Mouse (Mus musculus) lung, adult 2 months (tissue): Measurements from ENCODE around the gene Mylk2. TPM values are rescaled to one million over a fixed set of nuclear protein-coding genes. Genes with fewer than 3 reads are reported as not detected.

Source experiments
- DNase-seq: peaks from one replicate; pipeline ENCODE4 v3.0.0; 2022
- H3K4me1 ChIP-seq: fragments of 200-500 bp; 2 replicates; pipeline ENCODE4 v1.6.1; 2011; ENCODE audit warnings: low read length; ENCODE audit not compliant: control insufficient read depth, insufficient read depth
- H3K4me3 ChIP-seq: fragments of 200-500 bp; replicated peaks from 2 replicates; pipeline ENCODE3; 2011; ENCODE audit warnings: low read depth, mild to moderate bottlenecking, control low read depth, low read length; ENCODE audit errors: extremely low read depth
- CTCF ChIP-seq: fragments of 200-500 bp; IDR thresholded peaks from 2 replicates; pipeline ENCODE4 v1.5.1; 2011; ENCODE audit warnings: mild to moderate bottlenecking, low read length, control low read depth; ENCODE audit not compliant: insufficient read depth
- POLR2A ChIP-seq: fragments of 200-500 bp; IDR thresholded peaks from 2 replicates; pipeline ENCODE4 v1.6.1; 2011; ENCODE audit warnings: low read depth, mild to moderate bottlenecking, control low read depth, low read length, borderline replicate concordance; ENCODE audit errors: extremely low read depth
- WGBS: fragments of 180-500 bp; shearing (Covaris S2); methylation state at CpG from one replicate; pipeline ENCODE4 v1.1.7; 2018; 5-methylcytosine and 5-hydroxymethylcytosine counted together
- polyA plus RNA-seq: library from polyadenylated mRNA; depleted of rRNA; stranded (reverse); fragments of >200 nt; gene quantifications from 2 replicates; pipeline ENCODE4 v1.2.3, GENCODE M21; 2012

Gene Mylk2
- polyA plus RNA-seq, 1 experiment = 3.9 TPM

- WGBS = 44% methylated on average over 11 of the region's 11 CpGs
- TF ChIP-seq CTCF (no peak), POLR2A (no peak)
- no peaks in the 10 kb centered on the region for H3K4me1 ChIP-seq
- DNase-seq = no peak
- H3K4me3 ChIP-seq = no peak overlapping the region
Measured at GRCm38 (mm10) chr2:152925189-152925872, 14.2 kb downstream of the Mylk2 start.

- DNase-seq = no peak
- Histone ChIP-seq H3K4me3 (no peak overlapping the region), H3K4me1 (no peaks in the 10 kb centered on the region)
- no peak for TF ChIP-seq POLR2A
- no peak for TF ChIP-seq CTCF
- 66% methylated on average over 9 of the region's 9 CpGs for WGBS
Measured at GRCm38 (mm10) chr2:152926896-152927295, 15.7 kb downstream of the Mylk2 start.

GRCm38 (mm10) chr2:152927371-152927770 lies 16.2 kb downstream of the Mylk2 start:
- Histone ChIP-seq H3K4me3 (no peak overlapping the region), H3K4me1 (no peaks in the 10 kb centered on the region)
- DNase-seq = no peak
- no peak for TF ChIP-seq CTCF
- no peak for TF ChIP-seq POLR2A
- WGBS = 45% methylated on average over 5 of the region's 5 CpGs

- no peaks in the 10 kb centered on the region for H3K4me1 ChIP-seq
- 49% methylated on average over 14 of the region's 14 CpGs for WGBS
- no peak for DNase-seq
Measured at GRCm38 (mm10) chr2:152928219-152928987, 17.3 kb downstream of the Mylk2 start.

GRCm38 (mm10) chr2:152928988-152929370 lies 17.8 kb downstream of the Mylk2 start:
- no peak overlapping the region for H3K4me3 ChIP-seq
- TF ChIP-seq CTCF (no peak), POLR2A (no peak)
- no peaks in the 10 kb centered on the region for H3K4me1 ChIP-seq
- WGBS = 66% methylated on average over 3 of the region's 3 CpGs
- DNase-seq = no peak

More at GRCm38 (mm10) chr2:152928219-152928987, 17.3 kb downstream of the Mylk2 start:
- TF ChIP-seq CTCF (no peak), POLR2A (no peak)
- H3K4me3 ChIP-seq = no peak overlapping the region

GRCm38 (mm10) chr2:152930276-152930675 lies 19.1 kb downstream of the Mylk2 start:
- no peak for DNase-seq
- TF ChIP-seq CTCF (no peak), POLR2A (no peak)
- 33% methylated on average over 2 of the region's 2 CpGs for WGBS
- H3K4me3 ChIP-seq = no peak overlapping the region
- no peaks in the 10 kb centered on the region for H3K4me1 ChIP-seq

GRCm38 (mm10) chr2:152931456-152932160 lies 20.5 kb downstream of the Mylk2 start:
- TF ChIP-seq CTCF (no peak), POLR2A (no peak)
- DNase-seq = no peak
- H3K4me1 ChIP-seq = no peaks in the 10 kb centered on the region
- peak overlapping the region; percentile 19 for H3K4me3 ChIP-seq
- 64% methylated on average over 12 of the region's 12 CpGs for WGBS

- DNase-seq = no peak
- 17% methylated on average over 9 of the region's 9 CpGs for WGBS
Measured at GRCm38 (mm10) chr2:152933048-152933447, 21.9 kb downstream of the Mylk2 start, which contains the start of gene Foxs1. Foxs1 (minus strand) TSS chr2:152933208.

GRCm38 (mm10) chr2:152933614-152934013 lies 22.5 kb downstream of the Mylk2 start:
- DNase-seq = peak; percentile 32
- WGBS = 38% methylated on average over 5 of the region's 5 CpGs

More at GRCm38 (mm10) chr2:152933048-152933447, 21.9 kb downstream of the Mylk2 start, which contains the start of gene Foxs1:
- H3K4me3 ChIP-seq = peak within 1 kb of the TSS; percentile 21
- H3K4me1 ChIP-seq = no peaks in the 10 kb centered on the region
- TF ChIP-seq POLR2A (peak; percentile 66; the same call in 1 of the 2 replicates), CTCF (no peak)

More at GRCm38 (mm10) chr2:152933614-152934013, 22.5 kb downstream of the Mylk2 start:
- H3K4me3 ChIP-seq = no peak overlapping the region
- H3K4me1 ChIP-seq = no peaks in the 10 kb centered on the region
- peak; percentile 69 for TF ChIP-seq CTCF
- TF ChIP-seq POLR2A = no peak
